Mouse (Mus musculus) hindlimb bud, embryonic 11.5 days (tissue): Measurements from ENCODE around the gene Aldh1a7.
"Not testable (repeated sequence)": the region's sequence is repeated elsewhere in the genome, so short reads cannot be mapped to it uniquely, and the experiment has no call there.

ENCODE experiments used
- DNase-seq: peaks from one replicate; pipeline ENCODE4 v3.0.0-alpha.2; 2012; ENCODE audit warnings: low read depth, low spot score; ENCODE audit errors: extremely low spot score

The Aldh1a7 gene

GRCm38 (mm10) chr19:20727381-20727780 is at the start of gene Aldh1a7:
Gene Aldh1a7, minus strand, starts transcription at chr19:20727562.
- no peak for DNase-seq

DNA sequence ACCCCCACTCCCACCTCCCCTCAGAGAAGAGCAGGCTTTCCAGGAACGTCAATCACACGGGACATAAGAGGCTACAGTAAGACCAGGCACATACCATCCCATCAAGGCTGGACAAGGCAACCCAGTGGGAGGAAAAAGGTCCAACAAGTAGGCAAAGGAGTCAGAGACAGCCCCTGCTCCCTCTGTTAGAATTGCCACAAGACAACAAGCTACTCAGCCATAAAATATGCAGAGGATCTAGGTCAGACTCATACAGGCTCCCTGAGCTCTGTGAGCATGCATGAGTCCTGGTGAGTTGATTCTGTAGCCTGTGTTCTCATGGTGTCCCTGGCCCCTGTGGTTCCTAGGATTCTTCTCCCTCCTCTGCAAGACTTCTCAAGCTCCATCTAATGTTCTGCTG is 48.3 kb upstream of the Aldh1a7 start:
- DNase-seq: no peak

GRCm38 (mm10) chr19:20773941-20774340 is 46.6 kb upstream of the Aldh1a7 start:
- DNase-seq: no peak

GRCm38 (mm10) chr19:20764214-20764613 is 36.9 kb upstream of the Aldh1a7 start:
- peak; percentile 16 for DNase-seq

DNA sequence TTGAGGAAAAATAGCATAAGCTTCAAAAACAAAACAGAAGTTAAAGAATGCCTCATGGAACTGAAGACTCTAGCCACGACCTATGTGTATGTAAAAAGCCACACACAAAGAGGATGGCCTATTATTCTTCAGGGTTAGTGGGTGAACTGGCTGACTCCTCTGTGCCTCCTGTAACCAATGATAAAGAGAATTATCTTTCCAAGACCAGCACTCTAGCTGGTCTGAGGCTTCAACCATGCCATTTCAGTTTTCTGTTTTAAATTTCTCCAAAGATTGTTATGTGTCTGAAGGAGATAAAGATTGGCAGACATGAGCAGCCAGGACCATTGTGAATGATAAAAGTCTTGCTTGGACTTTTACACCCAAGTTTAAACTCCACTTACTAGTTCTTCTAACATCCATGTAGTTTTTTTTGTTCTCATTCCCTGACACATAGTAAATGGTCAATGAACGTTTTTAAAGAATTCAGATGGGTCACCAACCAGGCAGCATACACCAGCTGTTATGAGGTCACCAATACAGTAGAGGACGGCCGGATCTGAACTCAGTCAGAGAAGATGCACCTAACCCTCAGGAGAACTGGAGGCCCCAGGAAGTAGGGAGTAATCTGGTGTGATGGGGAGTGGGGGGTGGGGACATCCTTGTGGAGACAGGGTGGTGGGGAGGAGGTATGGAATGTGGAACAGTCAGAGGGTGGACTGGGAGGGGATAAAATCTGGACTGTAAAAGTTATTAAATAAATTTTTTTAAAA is 34.5 kb upstream of the Aldh1a7 start:
- DNase-seq: no peak

DNA sequence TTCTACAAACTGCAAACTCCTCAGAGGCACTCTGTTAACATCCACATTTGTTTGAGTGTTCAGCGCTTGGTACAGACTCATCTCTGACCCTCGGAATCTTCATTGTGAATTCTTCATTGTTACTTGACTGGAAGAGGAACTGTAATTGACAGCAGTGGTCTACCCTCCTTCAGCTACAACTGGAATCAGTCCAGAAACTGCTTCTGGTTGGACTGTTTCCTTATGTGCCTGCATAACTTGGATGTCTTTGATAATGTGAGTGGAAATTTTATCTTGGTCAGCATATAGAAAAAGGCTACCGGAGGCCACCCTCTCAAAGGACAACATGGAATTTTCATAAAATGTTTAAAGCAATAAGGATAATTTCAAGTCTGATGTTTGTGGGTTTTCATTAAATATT is 33.8 kb upstream of the Aldh1a7 start:
- no peak for DNase-seq

DNA sequence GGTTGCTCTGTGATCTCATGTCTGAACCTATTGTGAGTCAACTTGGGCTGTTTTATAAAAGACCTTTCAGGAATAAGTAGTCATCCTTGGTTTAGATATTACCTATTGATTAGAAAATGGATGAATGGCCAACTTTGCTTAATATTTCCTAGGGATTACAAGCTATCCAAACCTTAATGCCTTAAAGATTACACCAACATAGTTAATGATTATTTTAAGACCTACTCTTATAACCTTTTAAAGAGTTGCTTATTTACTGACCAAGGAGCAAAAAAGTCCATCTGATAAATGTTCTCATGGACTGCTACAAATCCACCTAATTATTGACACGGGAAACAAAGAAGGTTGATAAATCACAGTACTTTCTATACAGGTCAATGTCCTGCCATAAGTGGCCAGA is 17.3 kb upstream of the Aldh1a7 start:
- no peak for DNase-seq

DNA sequence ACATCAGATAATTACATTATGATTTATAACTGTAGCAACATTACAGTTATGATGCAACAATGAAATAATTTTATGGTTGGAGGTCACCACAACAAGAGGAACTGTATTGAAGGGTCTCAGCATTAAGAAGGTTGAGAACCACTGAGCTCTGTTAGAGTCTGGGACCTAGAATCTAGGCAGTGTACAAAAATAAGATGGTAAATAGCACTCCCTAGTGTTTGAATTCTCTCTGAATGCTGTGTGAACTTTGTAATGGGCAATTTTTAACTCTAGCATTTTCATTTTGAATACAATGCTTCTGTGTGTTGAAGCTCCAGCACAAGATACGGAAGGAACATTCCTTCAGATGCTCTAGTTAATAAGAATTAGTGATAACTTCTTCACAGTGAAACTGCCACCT is 916 bp upstream of the Aldh1a7 start:
- DNase-seq: no peak

- DNase-seq: no peak
These were observed 4.4 kb downstream of the Aldh1a7 start for GRCm38 (mm10) chr19:20722913-20723312.

DNA sequence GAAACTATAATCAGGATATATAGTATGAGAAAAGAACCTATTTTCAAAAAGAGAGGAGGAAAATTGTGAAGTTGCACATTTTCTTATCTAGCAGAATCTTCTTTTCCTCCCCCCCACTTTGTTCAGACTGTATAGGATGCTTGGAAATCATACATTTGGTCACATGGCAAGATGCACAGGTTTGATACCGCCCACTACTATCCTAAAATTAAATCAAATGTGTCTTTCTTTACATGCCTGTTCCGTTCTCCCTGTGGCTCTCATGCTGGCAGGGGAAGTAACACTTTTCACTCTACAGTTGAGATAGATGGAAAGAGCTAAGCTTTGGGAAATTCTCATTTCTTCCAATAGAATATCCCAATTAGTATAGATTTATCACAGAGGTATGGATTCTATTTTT is 7.1 kb downstream of the Aldh1a7 start:
- no peak for DNase-seq

GRCm38 (mm10) chr19:20715617-20716016 is 11.7 kb downstream of the Aldh1a7 start:
- DNase-seq: no peak

DNA sequence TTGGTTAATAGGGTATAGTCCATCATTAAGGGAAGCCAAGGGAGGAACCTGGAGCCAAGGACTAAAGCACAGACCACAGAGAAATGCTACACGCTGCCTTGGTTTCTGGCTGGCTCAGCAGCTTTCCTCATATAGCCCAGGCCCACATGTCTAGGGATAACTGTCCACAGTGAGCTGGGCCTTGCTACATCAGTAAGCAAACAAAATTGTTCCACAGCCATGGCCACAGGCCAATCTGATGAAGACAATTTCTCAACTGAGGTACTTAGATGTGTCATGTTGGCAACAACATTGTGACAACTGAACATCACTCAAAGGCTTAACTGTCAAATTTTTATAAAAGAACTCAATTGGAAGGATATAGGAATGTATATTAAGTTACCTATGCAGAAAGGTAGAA is 12.3 kb downstream of the Aldh1a7 start:
- DNase-seq: no peak

GRCm38 (mm10) chr19:20714543-20714942 is 12.8 kb downstream of the Aldh1a7 start:
- no peak for DNase-seq

GRCm38 (mm10) chr19:20707159-20707558 is 20.2 kb downstream of the Aldh1a7 start:
- DNase-seq: no peak

GRCm38 (mm10) chr19:20706747-20707146 is 20.6 kb downstream of the Aldh1a7 start:
- no peak for DNase-seq

- no peak for DNase-seq
These were observed 25.3 kb downstream of the Aldh1a7 start for GRCm38 (mm10) chr19:20702074-20702473.

GRCm38 (mm10) chr19:20677697-20678355 is 49.5 kb downstream of the Aldh1a7 start:
- DNase-seq: no peak

DNA sequence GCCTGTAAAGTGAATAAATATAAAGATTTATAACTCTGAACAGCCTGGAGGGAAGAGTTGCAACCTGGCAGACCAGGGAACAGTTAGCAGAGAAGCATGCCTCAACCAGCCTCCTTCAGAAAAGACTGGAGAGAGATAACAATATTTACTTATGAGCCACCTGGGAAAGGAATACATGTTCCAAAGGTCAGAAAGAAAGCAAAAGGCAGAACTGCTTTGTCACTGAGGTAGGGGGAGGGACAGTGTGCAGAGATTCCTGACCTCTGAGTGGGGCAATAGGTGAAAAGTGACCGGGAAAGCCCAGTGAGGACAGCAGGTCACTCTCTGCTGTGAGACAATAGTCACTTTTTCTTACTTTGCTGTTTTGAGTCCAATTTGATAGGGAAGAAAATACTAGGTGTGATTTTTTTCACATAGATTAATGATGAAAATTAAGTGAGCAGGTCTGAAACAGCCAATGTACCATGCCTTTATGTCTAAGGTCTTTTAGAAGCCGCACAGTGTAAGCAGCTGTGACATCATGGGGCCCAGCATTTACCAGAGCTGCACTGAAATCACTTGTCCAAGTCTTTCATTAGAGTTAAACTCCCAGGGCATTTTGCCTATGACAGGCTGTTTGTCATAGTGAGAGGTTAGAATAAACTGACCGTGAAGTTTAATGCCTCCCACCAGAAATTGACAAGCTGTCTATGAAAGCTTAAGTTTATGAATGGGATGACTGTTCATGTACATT is 73.1 kb downstream of the Aldh1a7 start:
- no peak for DNase-seq

GRCm38 (mm10) chr19:20653082-20653676 is 74.2 kb downstream of the Aldh1a7 start:
- DNase-seq: no peak

DNA sequence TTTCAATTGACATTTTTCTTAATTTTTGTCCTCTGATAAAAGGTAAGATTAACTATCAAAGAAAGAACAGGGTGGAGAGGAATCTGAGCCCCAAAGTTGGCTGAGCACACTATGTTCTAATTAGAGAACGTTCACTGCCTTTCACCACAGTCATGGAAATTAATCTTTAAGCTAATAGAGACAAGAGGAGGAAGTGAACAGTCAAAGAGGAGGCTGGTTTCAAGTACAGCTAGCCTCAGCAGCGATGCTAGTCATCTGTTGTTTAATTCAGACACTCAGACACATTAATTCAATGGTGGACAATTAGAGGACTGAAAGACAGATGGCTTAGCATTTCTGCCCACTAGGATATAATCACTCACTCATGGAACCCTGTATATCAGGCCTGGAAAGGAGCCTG is 77.4 kb downstream of the Aldh1a7 start:
- no peak for DNase-seq

DNA sequence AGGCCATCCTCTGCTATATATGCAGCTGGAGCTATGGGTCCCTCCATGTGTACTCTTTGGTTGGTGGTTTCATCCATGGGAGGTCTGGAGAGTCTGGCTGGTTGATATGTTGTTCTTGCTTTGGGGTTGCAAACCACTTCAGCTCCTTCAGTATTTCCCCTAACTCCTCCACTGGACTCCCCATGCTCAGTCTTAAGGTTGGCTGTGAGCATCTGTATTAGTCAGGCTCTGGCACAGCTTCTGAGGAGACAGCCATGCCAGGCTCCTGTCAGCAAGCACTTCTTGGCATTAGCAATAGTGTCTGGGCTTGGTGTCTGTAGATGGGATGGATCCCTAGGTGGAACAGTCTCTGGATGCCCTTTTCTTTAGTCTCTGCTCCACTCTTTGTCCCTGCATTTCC is 79.9 kb downstream of the Aldh1a7 start:
- not testable (repeated sequence) for DNase-seq

DNA sequence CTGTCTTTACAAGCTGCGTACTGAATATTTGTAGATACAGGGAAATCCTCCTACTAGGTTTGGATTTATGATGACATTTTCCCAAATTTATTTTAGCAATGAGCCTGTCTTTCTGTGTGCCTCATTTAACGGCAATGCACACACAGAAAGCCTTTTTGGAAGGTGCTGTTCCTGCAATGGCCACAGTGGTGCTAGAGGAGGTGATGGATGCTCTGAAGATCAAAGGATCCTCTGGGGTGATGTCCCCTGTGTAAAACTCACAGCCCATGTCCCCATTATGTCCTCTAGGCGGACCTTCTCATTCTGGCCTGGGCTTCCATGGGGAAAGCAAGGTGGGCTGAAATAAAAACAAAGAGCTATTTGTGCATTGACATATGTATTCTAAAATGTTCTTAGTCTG is 83.0 kb downstream of the Aldh1a7 start:
- DNase-seq: no peak
